Mouse (Mus musculus) lung, embryonic 14.5 days (tissue): ENCODE measurements around the gene Npl. TPM values are rescaled to one million over a fixed set of nuclear protein-coding genes. Genes with fewer than 3 reads are reported as not detected.
A peak's percentile ranks its signal among the peaks of the same experiment; 100 is the strongest.

Source experiments
- ATAC-seq: fragments of 200-750 bp; cut with Nextera tagmentation; 2 replicates; pipeline ENCODE4 v1.8.0; 2017; ENCODE audit warnings: mild to moderate bottlenecking, moderate TSS enrichment, moderate library complexity; ENCODE audit not compliant: insufficient read depth
- DNase-seq: peaks from one replicate; pipeline ENCODE4 v3.0.0-alpha.2; 2015
- H3K27ac ChIP-seq: fragments of 300-500 bp; sonication (generic); 2 replicates; pipeline ENCODE4 v1.5.1; 2014; ENCODE audit warnings: low read depth, mild to moderate bottlenecking, moderate library complexity
- H3K27me3 ChIP-seq: fragments of 300-500 bp; sonication (generic); 2 replicates; pipeline ENCODE4 v1.6.1; 2014; ENCODE audit warnings: low read length, control low read depth; ENCODE audit not compliant: insufficient read depth
- H3K36me3 ChIP-seq: fragments of 300-500 bp; sonication (generic); 2 replicates; pipeline ENCODE4 v1.6.1; 2014; ENCODE audit warnings: control low read depth; ENCODE audit not compliant: insufficient read depth
- H3K4me1 ChIP-seq: fragments of 300-500 bp; sonication (generic); 2 replicates; pipeline ENCODE4 v1.6.1; 2014; ENCODE audit warnings: antibody characterized with exemption, control low read depth; ENCODE audit not compliant: insufficient read depth
- H3K4me2 ChIP-seq: fragments of 300-500 bp; sonication (generic); 2 replicates; pipeline ENCODE4 v1.6.1; 2014; ENCODE audit warnings: mild to moderate bottlenecking
- H3K4me3 ChIP-seq: fragments of 300-500 bp; sonication (generic); 2 replicates; pipeline ENCODE4 v1.5.1; 2014; ENCODE audit warnings: low read depth, low read length
- H3K9ac ChIP-seq: fragments of 300-500 bp; sonication (generic); 2 replicates; pipeline ENCODE4 v1.6.1; 2014
- H3K9me3 ChIP-seq: fragments of 300-500 bp; sonication (generic); 2 replicates; pipeline ENCODE4 v1.6.1; 2016; ENCODE audit warnings: low read depth, low read length, control low read depth
- CTCF ChIP-seq: IDR thresholded peaks from 2 replicates; pipeline ENCODE4 v1.5.1; 2016; ENCODE audit warnings: antibody characterized with exemption, low read depth
- WGBS: fragments of 180-500 bp; shearing (Covaris S2); extraction: QIAGEN DNeasy Blood & Tissue Kit; methylation state at CpG from one replicate; pipeline ENCODE4 v1.1.7; 2014; 5-methylcytosine and 5-hydroxymethylcytosine counted together
- polyA plus RNA-seq: library from polyadenylated mRNA; unstranded; fragments of >200 nt; fragmentation: Nextera tagmentation; extraction: Ambion mirVana; gene quantifications from 2 replicates; pipeline ENCODE4 v1.2.1, GENCODE M21; 2014

The Npl gene
- polyA plus RNA-seq, 1 experiment from 2014 or later = 8.1 TPM

DNA sequence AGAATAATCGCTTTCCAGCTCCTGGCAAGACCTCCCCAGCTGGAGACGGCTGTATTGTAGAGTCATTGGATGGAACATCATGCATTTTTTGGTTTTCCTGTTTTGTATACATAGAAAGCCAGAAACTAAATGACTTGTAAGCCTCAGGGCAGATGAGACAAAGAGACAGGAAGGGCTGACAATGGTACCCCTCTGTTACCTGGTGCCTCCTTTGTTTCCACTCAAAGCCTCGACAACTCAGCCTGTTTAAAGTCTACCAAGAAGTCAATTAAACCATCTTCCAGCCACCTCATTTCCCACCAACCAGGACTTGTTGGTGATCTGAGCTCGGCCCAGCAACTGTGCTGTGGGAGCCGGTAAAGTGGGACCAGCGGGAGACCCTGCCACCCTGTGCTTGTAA, 11.0 kb upstream of the Npl start:
- H3K9ac ChIP-seq = no peak overlapping the region
- DNase-seq = no peak
- H3K4me1 ChIP-seq = no peaks in the 10 kb centered on the region; the same call in 1 of the 2 replicates
- peaks cover 5% of the 10 kb centered on the region; the same call in 1 of the 2 replicates for H3K27me3 ChIP-seq
- no peak overlapping the region for H3K4me3 ChIP-seq
- H3K27ac ChIP-seq = no peak overlapping the region
- ATAC-seq = no peak
- no peaks in the 10 kb centered on the region for H3K9me3 ChIP-seq
- H3K36me3 ChIP-seq = no peaks in the 10 kb centered on the region
- no peak for TF ChIP-seq CTCF
- no peak overlapping the region for H3K4me2 ChIP-seq
- 57% methylated on average over 6 of the region's 6 CpGs for WGBS

DNA sequence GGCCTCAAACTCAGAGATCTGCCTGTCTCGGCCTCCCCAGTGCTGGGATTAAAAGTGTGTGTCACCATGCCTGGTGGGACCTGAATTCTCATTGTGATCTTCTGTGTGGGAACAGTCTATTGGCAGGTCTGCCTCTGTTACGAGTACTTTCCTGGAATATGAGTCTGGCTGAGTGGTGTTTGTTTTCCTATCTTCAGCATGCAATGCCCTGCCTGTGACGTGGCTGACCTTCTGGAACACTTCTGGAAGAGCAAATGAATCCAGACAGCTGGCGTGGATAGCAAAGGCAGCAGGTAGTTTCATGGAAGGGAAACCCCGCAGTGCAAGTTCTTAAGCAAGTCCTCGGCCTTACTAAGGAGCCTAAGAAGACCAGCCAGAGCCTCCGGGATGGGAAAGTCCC, 9.9 kb upstream of the Npl start:
- Histone ChIP-seq H3K36me3 (no peaks in the 10 kb centered on the region), H3K27me3 (peaks cover 5% of the 10 kb centered on the region; the same call in 1 of the 2 replicates), H3K4me2 (no peak overlapping the region), H3K27ac (no peak overlapping the region), H3K4me1 (no peaks in the 10 kb centered on the region; the same call in 1 of the 2 replicates), H3K4me3 (no peak overlapping the region), H3K9me3 (no peaks in the 10 kb centered on the region), H3K9ac (no peak overlapping the region)
- no peak for ATAC-seq
- no peak for TF ChIP-seq CTCF
- DNase-seq = no peak
- 51% methylated on average over 7 of the region's 7 CpGs for WGBS

DNA sequence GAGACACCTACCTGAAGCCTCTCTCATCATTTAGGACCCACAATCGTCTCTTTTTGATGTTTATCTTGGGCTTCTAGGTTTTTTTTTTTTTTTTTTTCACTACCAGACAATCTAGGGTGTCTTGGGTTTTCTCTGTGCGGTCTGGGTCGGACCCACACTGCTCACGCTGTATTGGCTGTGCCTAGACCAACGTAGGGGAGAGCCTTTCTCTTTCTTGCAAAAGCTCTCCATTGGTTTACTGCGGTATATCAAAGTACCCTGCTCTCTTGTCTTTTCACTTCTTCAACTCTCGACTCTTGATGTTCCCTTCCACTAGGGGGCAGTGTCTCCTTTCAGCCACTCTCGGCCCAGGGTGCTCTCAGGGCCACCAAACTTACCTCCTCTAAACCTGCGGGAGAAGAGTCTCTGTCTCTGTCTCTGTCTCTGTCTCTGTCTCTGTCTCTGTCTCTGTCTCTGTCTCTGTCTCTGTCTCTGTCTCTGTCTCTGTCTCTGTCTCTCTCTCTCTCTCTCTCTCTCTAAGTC, 9.3 kb upstream of the Npl start:
- 24% methylated on average over 9 of the region's 9 CpGs for WGBS
- Histone ChIP-seq H3K27me3 (peaks cover 5% of the 10 kb centered on the region; the same call in 1 of the 2 replicates), H3K4me2 (no peak overlapping the region), H3K36me3 (no peaks in the 10 kb centered on the region), H3K27ac (no peak overlapping the region), H3K4me3 (no peak overlapping the region), H3K4me1 (no peaks in the 10 kb centered on the region; the same call in 1 of the 2 replicates), H3K9ac (no peak overlapping the region), H3K9me3 (no peaks in the 10 kb centered on the region)
- DNase-seq (peak; percentile 86), ATAC-seq (peak; percentile 26; the same call in 1 of the 2 replicates)
- peak; percentile 84 for TF ChIP-seq CTCF

DNA sequence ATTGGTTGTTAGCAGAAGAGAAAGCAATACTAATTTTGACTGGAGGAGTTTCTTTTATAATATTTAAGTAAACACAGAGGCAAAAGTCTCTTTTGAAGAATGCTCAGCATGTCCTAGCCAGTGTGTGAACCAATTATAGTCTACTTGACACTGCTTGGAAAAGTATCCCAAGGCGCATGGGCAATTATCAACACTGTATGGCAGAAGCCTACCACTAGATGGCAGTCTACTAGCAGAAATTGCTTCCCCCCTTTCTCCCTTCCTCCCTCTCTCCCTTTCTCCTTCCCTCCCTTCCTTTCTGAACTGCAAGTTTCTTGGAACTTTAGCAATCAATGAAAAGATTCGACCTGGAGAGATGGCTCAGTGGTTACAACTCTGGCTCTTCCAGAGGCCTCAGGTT, 7.1 kb upstream of the Npl start:
- H3K27ac ChIP-seq = no peak overlapping the region
- WGBS = 10% methylated on average over 2 of the region's 2 CpGs
- no peak overlapping the region for H3K4me2 ChIP-seq
- ATAC-seq (peak; percentile 57; the same call in 1 of the 2 replicates), DNase-seq (peak; percentile 91)
- peaks cover 5% of the 10 kb centered on the region; the same call in 1 of the 2 replicates for H3K27me3 ChIP-seq
- peak; percentile 96 for TF ChIP-seq CTCF
- H3K4me1 ChIP-seq = no peaks in the 10 kb centered on the region; the same call in 1 of the 2 replicates
- no peak overlapping the region for H3K4me3 ChIP-seq
- H3K9me3 ChIP-seq = no peaks in the 10 kb centered on the region
- H3K36me3 ChIP-seq = no peaks in the 10 kb centered on the region
- no peak overlapping the region for H3K9ac ChIP-seq

- Histone ChIP-seq H3K9ac (no peak overlapping the region), H3K4me1 (no peaks in the 10 kb centered on the region; the same call in 1 of the 2 replicates), H3K4me2 (no peak overlapping the region), H3K9me3 (no peaks in the 10 kb centered on the region), H3K4me3 (no peak overlapping the region), H3K27me3 (peaks cover 5% of the 10 kb centered on the region; the same call in 1 of the 2 replicates), H3K27ac (no peak overlapping the region), H3K36me3 (no peaks in the 10 kb centered on the region)
- no peak for DNase-seq
- TF ChIP-seq CTCF = no peak
- ATAC-seq = no peak
- 77% methylated on average over 4 of the region's 4 CpGs for WGBS
These were observed 6.4 kb upstream of the Npl start for GRCm38 (mm10) chr1:153556202-153556601.

GRCm38 (mm10) chr1:153550814-153551213, 969 bp upstream of the Npl start:
- peak; percentile 38; the same call in 1 of the 2 replicates for ATAC-seq
- H3K9me3 ChIP-seq = no peaks in the 10 kb centered on the region
- 17% methylated on average over 3 of the region's 3 CpGs for WGBS
- no peaks in the 10 kb centered on the region for H3K27me3 ChIP-seq
- H3K4me2 ChIP-seq = no peak overlapping the region
- H3K4me1 ChIP-seq = no peaks in the 10 kb centered on the region
- H3K27ac ChIP-seq = no peak overlapping the region
- no peaks in the 10 kb centered on the region for H3K36me3 ChIP-seq
- no peak overlapping the region for H3K9ac ChIP-seq
- peak; percentile 84 for DNase-seq
- no peak overlapping the region for H3K4me3 ChIP-seq
- TF ChIP-seq CTCF = peak; percentile 66

- DNase-seq (no peak), ATAC-seq (no peak)
- Histone ChIP-seq H3K4me1 (0 out of 2 replicates have a peak, but pooled peaks cover 4% of the 10 kb centered on the region), H3K9ac (no peak overlapping the region), H3K4me2 (no peak overlapping the region), H3K9me3 (no peaks in the 10 kb centered on the region), H3K4me3 (no peak overlapping the region), H3K27ac (no peak overlapping the region), H3K36me3 (no peaks in the 10 kb centered on the region), H3K27me3 (no peaks in the 10 kb centered on the region)
- WGBS = 55% methylated on average over 8 of the region's 8 CpGs
- no peak for TF ChIP-seq CTCF
These were observed 2.3 kb downstream of the Npl start for GRCm38 (mm10) chr1:153547555-153547954.
